Comparison of ENCODE assay signal across 9 mouse cellular contexts in genomic region chr6:38341751-38342665, GRCm38 (mm10). TPM values are rescaled to one million over a fixed set of nuclear protein-coding genes. Genes with fewer than 3 reads are reported as not detected.
DNase-seq lines count a peak whose midpoint lies in the region; ATAC-seq and TF ChIP-seq lines count a peak whose summit lies in the region.
"Had no signal": no experiment of that assay in that cellular context is flagged by ENCODE, and none has a peak within 500 bp of the region (broad histone marks: within the 10 kb centered on the region; RNA-seq: fewer than 3 reads in every experiment).

No protein-coding gene starts in this region.

- no peak for DNase-seq in heart, adult 9 months (ENCODE audit: low spot score in 2 of 2)
- peak; percentile 28 for DNase-seq in MN1 (ENCODE audit: low spot score)
- no peak for DNase-seq in kidney, adult 2 months
- no peak for DNase-seq in frontal cortex, postnatal 36 days (ENCODE audit: low spot score in 2 of 2)
- no peak for DNase-seq in forebrain, embryonic 14.5 days (ENCODE audit: low spot score)

- H3K36me3 ChIP-seq in heart, embryonic 15.5 days: no peaks in the 10 kb centered on the region
- H3K36me3 ChIP-seq in erythroblast, embryonic 14.5 days (ENCODE audit: control insufficient read depth): peaks cover 80% of the 10 kb centered on the region
- no peaks in the 10 kb centered on the region for H3K36me3 ChIP-seq in kidney, adult 2 months (ENCODE audit: control insufficient read depth, insufficient read depth, low read length)
- H3K36me3 ChIP-seq in forebrain, embryonic 14.5 days (ENCODE audit: control insufficient read depth, insufficient read depth, low read length): no peaks in the 10 kb centered on the region

- no peak overlapping the region for H3K9ac ChIP-seq in heart, embryonic 15.5 days
- no peak overlapping the region for H3K9ac ChIP-seq in forebrain, embryonic 14.5 days (ENCODE audit: low read length)

- TF ChIP-seq POLR2A in kidney, adult 2 months (IDR thresholded peaks at IDR 0.05; ENCODE audit: low read depth, low read length): no peak

- TF ChIP-seq CTCF in kidney, adult 2 months (conservative IDR thresholded peaks at IDR 0.05; ENCODE audit: insufficient read depth, insufficient read length, low read depth, low read length): no peak

- ATAC-seq in heart, embryonic 15.5 days (replicated peaks; ENCODE audit: insufficient number of reproducible peaks, insufficient read depth, low FRiP score, low read depth): no peak; the same call in 1 of the 2 replicates
- ATAC-seq in neutrophil, adult 5-6 weeks (ENCODE audit: extremely low read depth, insufficient number of reproducible peaks, low FRiP score, poor library complexity, severe bottlenecking): 0 out of 2 replicates have a peak, but pooled peaks have one; percentile 21
- no peak for ATAC-seq in forebrain, embryonic 14.5 days

- 20% methylated on average over 11 of the region's 11 CpGs for WGBS in heart, embryonic 15.5 days
- 55% methylated on average over 11 of the region's 11 CpGs for WGBS in kidney, adult 2 months
- WGBS in forebrain, embryonic 14.5 days: 79% methylated on average over 11 of the region's 11 CpGs

- peak overlapping the region; percentile 14; the same call in 1 of the 2 replicates for H3K4me3 ChIP-seq in heart, embryonic 15.5 days
- peak overlapping the region; percentile 65 for H3K4me3 ChIP-seq in erythroblast, embryonic 14.5 days (replicated peaks)
- no peak overlapping the region for H3K4me3 ChIP-seq in kidney, adult 2 months (ENCODE audit: insufficient read depth, low read depth, low read length)
- H3K4me3 ChIP-seq in forebrain, embryonic 14.5 days (ENCODE audit: low read depth, low read length): no peak overlapping the region

- H3K27ac ChIP-seq in heart, embryonic 15.5 days: no peak overlapping the region
- no peak overlapping the region for H3K27ac ChIP-seq in kidney, adult 2 months (ENCODE audit: insufficient read depth, low read depth, low read length)
- H3K27ac ChIP-seq in forebrain, embryonic 14.5 days (ENCODE audit: low read depth, low read length): no peak overlapping the region
- H3K27ac ChIP-seq: kidney, postnatal 0 days had no signal

- no peaks in the 10 kb centered on the region for H3K27me3 ChIP-seq in heart, embryonic 15.5 days
- no peaks in the 10 kb centered on the region for H3K27me3 ChIP-seq in erythroblast, embryonic 14.5 days (ENCODE audit: control insufficient read depth)
- H3K27me3 ChIP-seq in kidney, adult 2 months (replicated peaks; ENCODE audit: control insufficient read depth, insufficient read depth, low read length): no peaks in the 10 kb centered on the region
- no peaks in the 10 kb centered on the region for H3K27me3 ChIP-seq in forebrain, embryonic 14.5 days (replicated peaks; ENCODE audit: control insufficient read depth, insufficient read depth, low read length)

- no peaks in the 10 kb centered on the region for H3K9me3 ChIP-seq in heart, embryonic 15.5 days (replicated peaks)
- H3K9me3 ChIP-seq in erythroblast, embryonic 14.5 days (ENCODE audit: control insufficient read depth, low read length): no peaks in the 10 kb centered on the region
- H3K9me3 ChIP-seq in forebrain, embryonic 14.5 days (replicated peaks; ENCODE audit: control insufficient read depth, low read length): no peaks in the 10 kb centered on the region

- peak overlapping the region; percentile 45 for H3K4me2 ChIP-seq in heart, embryonic 15.5 days
- H3K4me2 ChIP-seq in forebrain, embryonic 14.5 days (ENCODE audit: low read length): no peak overlapping the region

- H3K4me1 ChIP-seq in heart, embryonic 15.5 days (replicated peaks): peaks cover 23% of the 10 kb centered on the region
- peaks cover 90% of the 10 kb centered on the region for H3K4me1 ChIP-seq in erythroblast, embryonic 14.5 days (ENCODE audit: control insufficient read depth)
- H3K4me1 ChIP-seq in kidney, adult 2 months (ENCODE audit: control insufficient read depth, insufficient read depth, low read length): 0 out of 2 replicates have a peak, but pooled peaks cover 8% of the 10 kb centered on the region
- H3K4me1 ChIP-seq in forebrain, embryonic 14.5 days (ENCODE audit: control insufficient read depth, insufficient read depth, low read length): no peaks in the 10 kb centered on the region

RNA-seq across cellular contexts. Expression of gene Zc3hav1, which starts 12.4 kb away (rescaled TPM):
- 7.8 and 10.1 TPM in 2 replicates for polyA plus RNA-seq in heart, embryonic 15.5 days (2015; fragmentation: Nextera tagmentation; extraction: Ambion mirVana)
- polyA plus RNA-seq in erythroblast, embryonic 14.5 days (2012): 2.4 and 3.3 TPM in 2 replicates
- total RNA-seq in neutrophil, adult 5-6 weeks (2017): 141 and 159 TPM in 2 replicates
- polyA plus RNA-seq in kidney, adult 2 months (2012; rRNA removed): 9.7 and 12.2 TPM in 2 replicates
- polyA plus RNA-seq in forebrain, embryonic 14.5 days (2014; fragmentation: Nextera tagmentation; extraction: Ambion mirVana): 0.71 and 1.1 TPM in 2 replicates

RNA-seq across cellular contexts. Expression of gene Ttc26, which starts 39.3 kb away (rescaled TPM):
- 2.3 and 3.5 TPM in 2 replicates for polyA plus RNA-seq in heart, embryonic 15.5 days (2015; fragmentation: Nextera tagmentation; extraction: Ambion mirVana)
- not detected in 2 replicates for polyA plus RNA-seq in erythroblast, embryonic 14.5 days (2012)
- not detected in 2 replicates for total RNA-seq in neutrophil, adult 5-6 weeks (2017)
- 2.1 and 2.4 TPM in 2 replicates for polyA plus RNA-seq in kidney, adult 2 months (2012; rRNA removed)
- polyA plus RNA-seq in forebrain, embryonic 14.5 days (2014; fragmentation: Nextera tagmentation; extraction: Ambion mirVana): 5.4 and 6.9 TPM in 2 replicates

RNA-seq across cellular contexts. Expression of gene Zc3hav1l, which starts 42.9 kb away (rescaled TPM):
- 5.1 and 7.1 TPM in 2 replicates for polyA plus RNA-seq in heart, embryonic 15.5 days (2015; fragmentation: Nextera tagmentation; extraction: Ambion mirVana)
- polyA plus RNA-seq in erythroblast, embryonic 14.5 days (2012): 0.07 and 0.11 TPM in 2 replicates
- 0.81 and 1.5 TPM in 2 replicates for total RNA-seq in neutrophil, adult 5-6 weeks (2017)
- 1.6 and 1.9 TPM in 2 replicates for polyA plus RNA-seq in kidney, adult 2 months (2012; rRNA removed)
- polyA plus RNA-seq in forebrain, embryonic 14.5 days (2014; fragmentation: Nextera tagmentation; extraction: Ambion mirVana): 5.3 and 6.1 TPM in 2 replicates

Comparison
In these comparisons a context has a peak if more than half of its experiments do, and no peak if none do; other contexts are left out.
1. H3K4me3 ChIP-seq: peak in heart, embryonic 15.5 days (single experiment) and erythroblast, embryonic 14.5 days (single experiment); none in kidney, adult 2 months (single experiment) and forebrain, embryonic 14.5 days (single experiment).